Mouse (Mus musculus) limb, embryonic 11.5 days (tissue): ENCODE results near the gene Rhebl1. TPM values are rescaled to one million over a fixed set of nuclear protein-coding genes. Genes with fewer than 3 reads are reported as not detected.

Experiments
- ATAC-seq: fragments of 200-750 bp; cut with Nextera tagmentation; 2 replicates; pipeline ENCODE4 v1.8.0; 2017; ENCODE audit warnings: low read depth; ENCODE audit not compliant: insufficient number of reproducible peaks, low FRiP score, low TSS enrichment
- DNase-seq: peaks from one replicate; pipeline ENCODE4 v3.0.0-alpha.2; 2015; ENCODE audit warnings: low spot score
- H3K27ac ChIP-seq: fragments of 300-500 bp; sonication (generic); replicated peaks from 2 replicates; pipeline ENCODE4 v1.5.1; 2014; ENCODE audit warnings: low read depth, mild to moderate bottlenecking, low read length
- H3K27me3 ChIP-seq: fragments of 300-500 bp; sonication (generic); 2 replicates; pipeline ENCODE4 v1.6.1; 2014; ENCODE audit warnings: mild to moderate bottlenecking, low read length, mixed read lengths; ENCODE audit not compliant: control insufficient read depth, insufficient read depth
- H3K36me3 ChIP-seq: fragments of 300-500 bp; sonication (generic); 2 replicates; pipeline ENCODE4 v1.6.1; 2014; ENCODE audit warnings: mild to moderate bottlenecking, low read length, moderate library complexity, mixed read lengths; ENCODE audit not compliant: control insufficient read depth, insufficient read depth
- H3K4me1 ChIP-seq: fragments of 300-500 bp; sonication (generic); 2 replicates; pipeline ENCODE4 v1.6.1; 2014; ENCODE audit warnings: low read length, mixed read lengths; ENCODE audit not compliant: control insufficient read depth, insufficient read depth
- H3K4me2 ChIP-seq: fragments of 300-500 bp; sonication (generic); 2 replicates; pipeline ENCODE4 v1.6.1; 2014; ENCODE audit warnings: low read depth, mild to moderate bottlenecking, moderate library complexity; ENCODE audit not compliant: severe bottlenecking
- H3K4me3 ChIP-seq: fragments of 300-500 bp; sonication (generic); 2 replicates; pipeline ENCODE4 v1.5.1; 2014; ENCODE audit warnings: low read depth, low read length
- H3K9ac ChIP-seq: fragments of 300-500 bp; sonication (generic); 2 replicates; pipeline ENCODE4 v1.6.1; 2014; ENCODE audit warnings: mild to moderate bottlenecking, low read length
- H3K9me3 ChIP-seq: fragments of 300-500 bp; sonication (generic); 2 replicates; pipeline ENCODE4 v1.6.1; 2016; ENCODE audit warnings: low read length; ENCODE audit not compliant: control insufficient read depth
- whole genome bisulfite sequencing: fragments of 180-500 bp; shearing (Covaris S2); extraction: QIAGEN DNeasy Blood & Tissue Kit; methylation state at CpG from one replicate; pipeline ENCODE4 v1.1.7; 2014; 5-methylcytosine and 5-hydroxymethylcytosine counted together
- polyA plus RNA-seq: library from polyadenylated mRNA; unstranded; fragments of >200 nt; fragmentation: Nextera tagmentation; extraction: Ambion mirVana; gene quantifications from 2 replicates; pipeline ENCODE4 v1.2.1, GENCODE M21; 2014

Rhebl1 gene
- polyA plus RNA-seq, 1 experiment from 2014 or later = 19.8 TPM

- 0 out of 2 replicates have a peak, but pooled peaks cover 2% of the 10 kb centered on the region for H3K4me1 ChIP-seq
- no peak overlapping the region for H3K9ac ChIP-seq
- no peak for DNase-seq
- H3K36me3 ChIP-seq = peaks cover 31% of the 10 kb centered on the region
- H3K9me3 ChIP-seq = no peaks in the 10 kb centered on the region
- ATAC-seq = no peak; the same call in 1 of the 2 replicates
- peak overlapping the region; percentile 52 for H3K4me2 ChIP-seq
- peak overlapping the region; percentile 70 for H3K27ac ChIP-seq
- WGBS = 22% methylated on average over 9 of the region's 9 CpGs
- peak overlapping the region; percentile 74 for H3K4me3 ChIP-seq
- no peaks in the 10 kb centered on the region for H3K27me3 ChIP-seq
These were observed 62.7 kb downstream of the Rhebl1 start for GRCm38 (mm10) chr15:98831684-98832035.

DNA sequence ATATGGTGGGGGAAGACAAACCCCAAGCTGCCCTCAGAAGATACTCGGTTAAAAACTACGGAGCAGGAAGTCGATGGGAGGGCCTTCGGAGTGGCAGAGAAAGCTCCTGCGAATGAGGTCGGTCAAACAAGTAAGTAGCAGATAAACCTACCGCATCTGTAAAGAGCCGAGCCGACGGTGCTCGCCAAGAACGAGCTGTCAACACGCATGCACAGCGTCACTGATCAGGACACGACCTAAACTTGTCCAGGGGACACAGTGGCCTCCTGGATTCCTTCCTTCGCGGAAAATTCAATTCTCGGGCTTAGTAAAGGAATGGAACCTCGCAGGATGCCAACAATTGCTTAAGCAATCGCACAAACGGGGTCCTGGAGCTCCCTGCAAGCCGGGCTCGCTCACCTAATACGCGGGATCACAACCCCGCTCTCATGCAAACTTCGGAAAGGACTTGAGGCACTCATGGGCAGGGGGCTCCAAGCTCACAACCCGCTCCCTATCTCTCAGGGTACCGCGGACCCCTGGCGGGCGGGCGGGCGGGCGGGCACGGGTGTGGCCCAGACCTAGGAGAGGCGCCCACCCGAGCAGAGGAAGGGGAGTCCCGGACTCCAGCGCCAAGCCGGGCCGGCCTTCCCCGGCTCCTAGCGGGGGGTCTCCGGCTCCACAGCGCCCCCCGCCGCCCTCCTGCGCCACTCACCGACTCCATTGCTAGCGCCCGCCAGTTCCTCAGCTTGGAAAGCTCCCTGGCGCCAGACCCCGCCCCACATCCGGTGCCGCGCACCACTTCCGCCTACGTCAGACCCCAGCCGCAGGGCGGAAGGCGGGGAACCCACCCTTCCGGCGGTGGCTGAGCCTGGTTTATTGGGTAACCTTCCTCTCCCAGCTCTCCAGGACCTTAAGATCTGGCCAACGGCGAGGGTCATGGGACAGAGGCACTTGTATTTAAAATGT, 63.3 kb downstream of the Rhebl1 start, which contains the start of gene Prkag1:
Gene Prkag1, minus strand, starts transcription at position 786 of the 948 bp plus-strand sequence.
- Histone ChIP-seq H3K27me3 (no peaks in the 10 kb centered on the region), H3K4me3 (peak within 1 kb of the TSS; percentile 74), H3K4me1 (0 out of 2 replicates have a peak, but pooled peaks cover 2% of the 10 kb centered on the region), H3K9me3 (no peaks in the 10 kb centered on the region), H3K4me2 (peak within 1 kb of the TSS; percentile 52), H3K36me3 (peaks cover 24% of the 10 kb centered on the region), H3K27ac (peak within 1 kb of the TSS; percentile 70), H3K9ac (peak within 1 kb of the TSS; percentile 80)
- under 1% methylated on average over 63 of the region's 66 CpGs for WGBS
- ATAC-seq (peak; percentile 93), DNase-seq (peak; percentile 98)

Other genes starting within 250 kb of the Rhebl1 start
- 24.8 and 27.7 TPM in 2 replicates for gene Ddx23, start 231.6 kb downstream of the Rhebl1 start, polyA plus RNA-seq
- gene Rnd1, start 217.1 kb downstream of the Rhebl1 start, polyA plus RNA-seq = 0.29 and 0.37 TPM in 2 replicates
- 0.48 and 1.3 TPM in 2 replicates for gene Ccdc65, start 186.3 kb downstream of the Rhebl1 start, polyA plus RNA-seq
- gene Fkbp11, start 166.3 kb downstream of the Rhebl1 start, polyA plus RNA-seq = 24.3 and 25.7 TPM in 2 replicates
- 34.7 and 36.4 TPM in 2 replicates for gene Arf3, start 131.3 kb downstream of the Rhebl1 start, polyA plus RNA-seq
- 0.81 and 1.5 TPM in 2 replicates for gene Wnt10b, start 116.4 kb downstream of the Rhebl1 start, polyA plus RNA-seq
- not detected in 2 replicates for gene Wnt1, start 104.7 kb downstream of the Rhebl1 start, polyA plus RNA-seq
- not detected in 2 replicates for gene Ddn, start 85.0 kb downstream of the Rhebl1 start, polyA plus RNA-seq
- gene Prkag1, start 63.0 kb downstream of the Rhebl1 start, polyA plus RNA-seq = 79.3 and 84.6 TPM in 2 replicates
- 17.6 and 21.6 TPM in 2 replicates for gene Kmt2d, start 23.3 kb downstream of the Rhebl1 start, polyA plus RNA-seq
- gene Dhh, start 4.0 kb upstream of the Rhebl1 start, polyA plus RNA-seq = 0.15 and 0.23 TPM in 2 replicates
- 5.5 and 6.2 TPM in 2 replicates for gene Lmbr1l, start 23.7 kb upstream of the Rhebl1 start, polyA plus RNA-seq
- gene Tuba1b, start 40.0 kb upstream of the Rhebl1 start, polyA plus RNA-seq = 2,238 and 2,358 TPM in 2 replicates
- gene Gm49450, start 59.0 kb upstream of the Rhebl1 start, polyA plus RNA-seq = not detected in 2 replicates
- 1,453 and 1,516 TPM in 2 replicates for gene Tuba1a, start 59.2 kb upstream of the Rhebl1 start, polyA plus RNA-seq
- gene Tuba1c, start 135.4 kb upstream of the Rhebl1 start, polyA plus RNA-seq = 146 and 157 TPM in 2 replicates
- 0.10 and 0.11 TPM in 2 replicates for gene Prph, start 160.6 kb upstream of the Rhebl1 start, polyA plus RNA-seq
- gene Troap, start 180.0 kb upstream of the Rhebl1 start, polyA plus RNA-seq = 33.4 and 37.2 TPM in 2 replicates
- not detected in 2 replicates for gene C1ql4, start 193.3 kb upstream of the Rhebl1 start, polyA plus RNA-seq
- 0.61 and 0.62 TPM in 2 replicates for gene Dnajc22, start 198.6 kb upstream of the Rhebl1 start, polyA plus RNA-seq
- 69.2 and 70.1 TPM in 2 replicates for gene Spats2, start 231.4 kb upstream of the Rhebl1 start, polyA plus RNA-seq